Mouse (Mus musculus) spleen, adult 2 months (tissue): Measurements from ENCODE around the gene Cenpf. TPM values are rescaled to one million over a fixed set of nuclear protein-coding genes. Genes with fewer than 3 reads are reported as not detected.

Experiments
- DNase-seq, 2 experiments: peaks; one replicate each; pipeline versions ENCODE4 v3.0.0 to v3.0.0-alpha.2; 2012 to 2021; ENCODE audit warnings: low spot score in 2 of 2, low read depth in 1 of 2
- H3K27ac ChIP-seq: fragments of 200-500 bp; 2 replicates; pipeline ENCODE4 v1.5.1; 2012; ENCODE audit warnings: low read length, inconsistent platforms; ENCODE audit not compliant: insufficient read depth
- H3K27me3 ChIP-seq: fragments of 200-500 bp; 2 replicates; pipeline ENCODE4 v1.6.1; 2012; ENCODE audit warnings: mild to moderate bottlenecking, moderate library complexity, low read length, inconsistent platforms; ENCODE audit not compliant: control insufficient read depth, insufficient read depth
- H3K36me3 ChIP-seq: fragments of 200-500 bp; 2 replicates; pipeline ENCODE4 v1.6.1; 2012; ENCODE audit warnings: mild to moderate bottlenecking, low read length, inconsistent platforms; ENCODE audit not compliant: control insufficient read depth, insufficient read depth
- H3K4me1 ChIP-seq: fragments of 200-500 bp; 2 replicates; pipeline ENCODE4 v1.6.1; 2011; ENCODE audit warnings: inconsistent platforms; ENCODE audit not compliant: control insufficient read depth, insufficient read depth, insufficient read length
- H3K4me3 ChIP-seq: fragments of 200-500 bp; 2 replicates; pipeline ENCODE4 v1.5.1; 2011; ENCODE audit warnings: mild to moderate bottlenecking, inconsistent platforms; ENCODE audit not compliant: insufficient read depth, insufficient read length; ENCODE audit errors: extremely low read depth
- CTCF ChIP-seq: fragments of 200-500 bp; IDR thresholded peaks from 2 replicates; pipeline ENCODE4 v1.5.1; 2011; ENCODE audit warnings: mild to moderate bottlenecking, inconsistent platforms; ENCODE audit not compliant: insufficient read depth, insufficient read length, insufficient replicate concordance; ENCODE audit errors: extremely low read depth
- POLR2A ChIP-seq: fragments of 200-500 bp; IDR thresholded peaks from 2 replicates; pipeline ENCODE4 v1.6.1; 2011; ENCODE audit warnings: low read depth, low read length, inconsistent platforms
- WGBS: fragments of 180-500 bp; shearing (Covaris S2); methylation state at CpG from one replicate; pipeline ENCODE4 v1.1.7; 2018; 5-methylcytosine and 5-hydroxymethylcytosine counted together
- polyA plus RNA-seq: library from polyadenylated mRNA; depleted of rRNA; stranded (reverse); fragments of >200 nt; gene quantifications from 2 replicates; pipeline ENCODE4 v1.2.3, GENCODE M21; 2012; rRNA removed

The Cenpf gene
- 0.58 and 1.7 TPM in 2 replicates for polyA plus RNA-seq

DNA sequence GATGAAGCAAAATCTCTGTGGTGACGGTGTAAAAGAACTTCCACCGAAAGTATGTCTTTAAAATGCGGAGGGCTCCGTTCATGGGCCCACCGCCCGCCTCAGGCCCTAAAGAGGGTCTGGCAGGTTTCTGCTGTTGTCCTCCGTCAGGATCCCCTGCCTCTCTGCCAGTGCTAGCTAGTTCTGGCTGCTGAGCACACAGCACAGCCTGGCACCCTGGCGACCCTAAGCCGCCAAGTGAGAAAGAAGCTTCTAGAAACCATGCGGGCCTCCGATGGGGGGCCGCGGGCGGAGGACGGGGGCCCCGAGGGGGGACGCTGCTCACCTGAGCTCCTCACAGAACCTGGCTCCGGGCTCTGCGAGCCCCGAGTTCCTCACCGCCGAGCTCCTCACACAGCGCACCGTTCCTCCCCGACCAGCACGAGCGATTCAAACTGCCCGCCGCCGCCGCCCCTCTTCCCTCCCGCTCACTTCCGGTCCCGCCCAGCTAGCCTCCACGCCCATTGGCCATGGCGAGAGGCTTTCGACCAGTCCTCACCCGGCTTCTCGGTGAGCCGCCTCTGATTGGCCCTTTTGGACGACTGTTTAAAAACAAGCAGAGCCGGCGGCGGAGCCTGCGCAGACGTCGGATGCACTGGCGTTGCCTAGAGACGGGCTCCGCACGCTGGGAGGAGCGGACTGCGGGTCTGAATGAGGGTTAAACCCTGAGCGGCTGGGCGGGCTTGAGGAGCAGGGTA, at the start of gene Cenpf:
TSS of gene Cenpf (minus strand) at position 433 of the 734 bp plus-strand sequence.
- DNase-seq = peak; percentile 93 to 98
- Histone ChIP-seq H3K27ac (no peak within 1 kb of the TSS; the same call in 1 of the 2 replicates), H3K4me1 (peaks cover 3% of the 10 kb centered on the region), H3K4me3 (peak within 1 kb of the TSS; percentile 66), H3K27me3 (no peaks in the 10 kb centered on the region), H3K36me3 (no peaks in the 10 kb centered on the region)
- under 1% methylated on average over 53 of the region's 55 CpGs for WGBS
- TF ChIP-seq POLR2A = no peak
- no peak for TF ChIP-seq CTCF

DNA sequence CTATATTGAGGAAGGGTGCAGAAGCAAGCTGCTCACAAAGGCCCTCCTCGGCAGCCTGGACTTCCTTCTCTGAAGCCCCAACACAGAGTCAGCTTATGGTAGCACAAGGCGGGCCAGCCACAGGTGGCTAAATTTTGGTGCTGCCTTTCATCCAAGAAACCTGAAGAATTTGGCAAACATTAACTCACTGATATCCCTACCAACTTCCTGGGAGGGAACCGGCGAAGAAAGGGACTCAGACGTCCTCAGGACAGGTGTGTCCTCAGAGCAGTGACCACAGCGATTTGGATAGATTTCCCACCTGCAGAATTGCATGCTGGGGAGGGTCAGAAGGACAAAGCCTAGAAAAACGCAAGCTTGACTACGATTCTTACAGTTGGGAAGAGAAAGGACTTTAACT, 44.3 kb upstream of the Cenpf start:
- no peak for DNase-seq
- no peaks in the 10 kb centered on the region; the same call in 1 of the 2 replicates for H3K4me1 ChIP-seq
- WGBS = 86% methylated on average over 8 of the region's 8 CpGs
- H3K27ac ChIP-seq = no peak overlapping the region
- peaks cover 5% of the 10 kb centered on the region for H3K27me3 ChIP-seq
- no peaks in the 10 kb centered on the region for H3K36me3 ChIP-seq
- TF ChIP-seq POLR2A = no peak
- no peak for TF ChIP-seq CTCF
- H3K4me3 ChIP-seq = no peak overlapping the region

DNA sequence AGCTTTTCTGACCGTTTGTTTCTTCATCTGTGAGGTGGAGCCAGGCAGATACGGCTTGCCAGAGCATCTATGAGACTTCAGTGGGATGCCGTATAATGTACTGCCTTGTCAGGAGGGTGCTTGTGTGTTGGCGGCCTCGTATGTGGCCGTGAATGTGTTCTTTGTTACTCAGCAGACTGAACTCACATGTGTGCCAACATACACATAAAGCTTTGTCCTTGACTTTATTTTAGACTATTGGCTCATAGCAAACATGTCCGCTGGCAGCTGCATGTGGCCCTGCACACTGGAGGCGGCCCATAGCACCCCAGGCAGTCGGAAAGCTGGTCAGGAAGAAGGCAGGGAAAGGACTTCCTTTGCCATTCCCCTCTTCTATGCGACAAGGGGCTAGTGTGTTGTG, 43.8 kb upstream of the Cenpf start:
- DNase-seq = no peak
- Histone ChIP-seq H3K4me1 (no peaks in the 10 kb centered on the region; the same call in 1 of the 2 replicates), H3K27ac (no peak overlapping the region), H3K36me3 (no peaks in the 10 kb centered on the region), H3K27me3 (peaks cover 5% of the 10 kb centered on the region), H3K4me3 (no peak overlapping the region)
- TF ChIP-seq CTCF (no peak), POLR2A (no peak)
- 86% methylated on average over 10 of the region's 10 CpGs for WGBS

DNA sequence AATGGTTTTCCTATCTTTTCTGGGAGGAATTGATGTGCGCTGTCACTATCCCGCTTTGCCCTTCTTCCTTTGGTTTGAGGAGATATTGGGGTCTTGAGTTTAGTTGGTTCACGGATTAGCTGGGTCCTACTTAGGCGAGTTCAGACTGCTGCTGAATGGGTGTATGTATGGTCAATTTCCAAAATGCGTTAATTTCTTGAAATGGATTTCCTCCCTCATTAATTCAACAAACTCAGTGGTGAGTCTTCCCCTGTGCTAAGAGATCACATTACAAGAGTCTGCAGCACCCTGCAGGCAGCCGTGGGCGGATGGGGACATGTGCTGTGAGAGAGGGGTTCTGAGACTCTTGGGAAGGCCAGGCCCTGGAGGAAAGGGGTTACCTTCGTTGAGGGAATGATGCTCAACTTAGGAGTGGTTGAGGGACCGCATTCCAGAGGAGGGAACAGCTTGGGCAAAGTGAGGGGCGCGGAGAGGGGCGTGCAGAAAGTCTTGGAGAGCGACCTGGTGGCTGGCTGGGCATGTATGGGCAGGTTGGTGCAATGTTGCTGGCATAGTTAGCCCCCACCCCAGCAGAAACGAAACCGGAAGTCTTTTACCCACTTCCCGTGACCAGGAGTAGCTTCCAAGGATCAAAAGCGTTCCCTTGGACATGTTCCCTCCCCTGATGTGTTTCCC, 41.4 kb upstream of the Cenpf start:
- Histone ChIP-seq H3K4me1 (no peaks in the 10 kb centered on the region; the same call in 1 of the 2 replicates), H3K27ac (no peak overlapping the region), H3K4me3 (peak overlapping the region; percentile 65; the same call in 1 of the 2 replicates), H3K36me3 (no peaks in the 10 kb centered on the region), H3K27me3 (peaks cover 5% of the 10 kb centered on the region)
- DNase-seq = no peak
- 52% methylated on average over 17 of the region's 17 CpGs for WGBS
- no peak for TF ChIP-seq POLR2A
- no peak for TF ChIP-seq CTCF

DNA sequence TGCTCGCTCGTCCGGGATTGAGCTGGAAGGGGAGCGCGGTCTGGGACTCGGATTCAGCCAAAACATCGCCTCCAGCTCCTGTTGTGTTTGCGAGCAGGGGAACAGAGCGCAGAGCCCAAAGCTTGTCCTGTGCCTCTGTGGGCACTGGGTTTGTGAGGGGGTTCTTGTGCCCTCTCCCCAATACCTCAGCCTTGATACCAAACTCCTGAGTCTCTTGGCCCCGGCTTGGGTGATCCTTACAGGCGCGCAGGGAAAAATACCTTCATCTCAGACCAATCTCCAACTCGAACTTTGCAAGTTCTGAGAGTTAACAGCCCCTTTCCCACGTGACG, 40.9 kb upstream of the Cenpf start:
- TF ChIP-seq POLR2A (no peak), CTCF (no peak)
- Histone ChIP-seq H3K4me3 (peak overlapping the region; percentile 65; the same call in 1 of the 2 replicates), H3K27ac (peak overlapping the region; percentile 61; the same call in 1 of the 2 replicates), H3K36me3 (no peaks in the 10 kb centered on the region), H3K27me3 (peaks cover 5% of the 10 kb centered on the region), H3K4me1 (no peaks in the 10 kb centered on the region; the same call in 1 of the 2 replicates)
- WGBS = 10% methylated on average over 15 of the region's 15 CpGs
- DNase-seq = no peak

DNA sequence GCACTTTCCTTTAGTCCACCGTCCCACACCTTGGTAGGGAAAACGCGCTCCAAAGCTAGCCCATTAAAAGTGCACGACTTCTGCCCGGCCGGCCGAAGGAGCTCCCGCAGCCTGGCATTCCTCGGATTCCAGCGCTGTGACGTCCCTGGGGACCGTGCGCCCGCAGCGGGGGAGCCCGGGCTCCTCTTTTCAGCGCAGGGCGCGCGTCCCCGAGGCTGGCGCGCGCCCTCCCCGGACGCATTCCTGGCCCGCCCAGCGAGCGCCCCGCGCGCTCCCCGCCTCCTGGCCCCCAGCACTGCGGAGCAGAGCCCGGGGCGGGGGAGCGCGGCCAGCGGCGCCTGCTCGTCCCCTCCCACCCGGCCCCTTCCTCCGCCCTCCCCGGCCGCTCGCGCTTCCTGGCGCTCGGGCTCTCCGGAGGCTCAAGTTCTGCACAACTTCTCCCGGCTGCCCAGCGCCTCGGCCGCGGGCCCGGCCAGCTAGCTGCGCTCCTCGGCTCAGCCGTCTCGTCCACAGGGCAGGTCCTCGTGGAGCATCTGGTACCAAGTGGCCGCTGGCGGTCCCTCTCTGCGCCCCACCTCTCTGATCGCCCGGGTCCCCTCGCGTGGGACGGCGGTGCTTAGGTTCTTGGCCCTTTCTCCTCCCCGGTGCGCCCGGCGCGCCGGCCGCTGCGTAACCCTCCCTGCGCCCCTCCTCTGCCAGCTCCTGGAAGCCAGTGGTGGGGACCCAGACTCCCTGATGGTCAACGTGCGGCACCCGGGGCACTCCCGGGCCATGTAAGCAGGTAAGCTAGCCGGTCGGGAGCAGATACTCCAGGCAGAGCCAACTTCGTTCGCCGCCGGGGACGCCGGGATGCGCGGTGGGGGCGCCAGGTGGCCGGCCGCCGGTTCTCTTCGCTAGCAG, 40.2 kb upstream of the Cenpf start, which contains the start of gene Ptpn14:
TSS of gene Ptpn14 (plus strand) at position 385 of the 900 bp plus-strand sequence.
- peak within 1 kb of the TSS; percentile 61 for H3K27ac ChIP-seq

More for the DNA sequence above, 40.2 kb upstream of the Cenpf start, which contains the start of gene Ptpn14:
- H3K36me3 ChIP-seq = no peaks in the 10 kb centered on the region
- H3K27me3 ChIP-seq = peaks cover 5% of the 10 kb centered on the region
- H3K4me3 ChIP-seq = peak within 1 kb of the TSS; percentile 65
- WGBS = 1% methylated on average over 70 of the region's 98 CpGs
- DNase-seq = peak in 1 of 2 experiments; percentile 27
- TF ChIP-seq CTCF (no peak), POLR2A (no peak)
- no peaks in the 10 kb centered on the region; the same call in 1 of the 2 replicates for H3K4me1 ChIP-seq
